Mouse (Mus musculus) midbrain, postnatal 0 days (tissue): ENCODE data around the gene Nudt9. TPM values are rescaled to one million over a fixed set of nuclear protein-coding genes. Genes with fewer than 3 reads are reported as not detected.

Experiments
- ATAC-seq: fragments of 200-750 bp; cut with Nextera tagmentation; 2 replicates; pipeline ENCODE4 v1.8.0; 2017; ENCODE audit warnings: moderate number of reproducible peaks, mild to moderate bottlenecking, moderate TSS enrichment, moderate library complexity; ENCODE audit not compliant: low FRiP score
- DNase-seq: peaks from one replicate; pipeline ENCODE4 v3.0.0-alpha.2; 2015; ENCODE audit warnings: low spot score
- H3K27ac ChIP-seq: fragments of 300-500 bp; sonication (generic); 2 replicates; pipeline ENCODE4 v1.5.1; 2014; ENCODE audit warnings: low read depth, mild to moderate bottlenecking, low read length, mixed read lengths
- H3K27me3 ChIP-seq: fragments of 300-500 bp; sonication (generic); 2 replicates; pipeline ENCODE4 v1.6.1; 2014; ENCODE audit warnings: low read length, control low read depth, mixed read lengths; ENCODE audit not compliant: insufficient read depth
- H3K36me3 ChIP-seq: fragments of 300-500 bp; sonication (generic); 2 replicates; pipeline ENCODE4 v1.6.1; 2014; ENCODE audit warnings: low read length, control low read depth, mixed read lengths; ENCODE audit not compliant: insufficient read depth
- H3K4me1 ChIP-seq: fragments of 300-500 bp; sonication (generic); 2 replicates; pipeline ENCODE4 v1.6.1; 2014; ENCODE audit warnings: mild to moderate bottlenecking, control low read depth, antibody characterized with exemption, low read length, mixed read lengths; ENCODE audit not compliant: insufficient read depth
- H3K4me2 ChIP-seq: fragments of 300-500 bp; sonication (generic); 2 replicates; pipeline ENCODE4 v1.6.1; 2014; ENCODE audit warnings: low read depth, mild to moderate bottlenecking, low read length, mixed read lengths; ENCODE audit not compliant: poor library complexity, severe bottlenecking
- H3K4me3 ChIP-seq: fragments of 300-500 bp; sonication (generic); 2 replicates; pipeline ENCODE4 v1.5.1; 2014; ENCODE audit warnings: low read depth, mild to moderate bottlenecking, low read length, moderate library complexity
- H3K9ac ChIP-seq: fragments of 300-500 bp; sonication (generic); replicated peaks from 2 replicates; pipeline ENCODE4 v1.6.1; 2014; ENCODE audit warnings: mild to moderate bottlenecking, low read length, moderate library complexity, mixed read lengths; ENCODE audit not compliant: poor library complexity, severe bottlenecking
- H3K9me3 ChIP-seq: fragments of 300-500 bp; sonication (generic); 2 replicates; pipeline ENCODE4 v1.6.1; 2016; ENCODE audit warnings: low read length, control low read depth
- CTCF ChIP-seq: IDR thresholded peaks from 2 replicates; pipeline ENCODE4 v1.5.1; 2016; ENCODE audit warnings: antibody characterized with exemption, mild to moderate bottlenecking
- WGBS: fragments of 180-500 bp; shearing (Covaris S2); extraction: QIAGEN DNeasy Blood & Tissue Kit; methylation state at CpG from one replicate; pipeline ENCODE4 v1.1.7; 2014; 5-methylcytosine and 5-hydroxymethylcytosine counted together
- polyA plus RNA-seq: library from polyadenylated mRNA; unstranded; fragments of >200 nt; fragmentation: Nextera tagmentation; extraction: Ambion mirVana; gene quantifications from 2 replicates; pipeline ENCODE4 v1.2.1, GENCODE M21; 2015
- total RNA-seq: library from RNA; depleted of rRNA; stranded (reverse); fragments of >200 nt; gene quantifications from 2 replicates; pipeline ENCODE4 v1.2.3, GENCODE M21; 2014

The Nudt9 gene
- total and polyA plus RNA-seq, 2 experiments from 2014 or later: 48.9 to 70.4 TPM

- Histone ChIP-seq H3K36me3 (no peaks in the 10 kb centered on the region), H3K27ac (peak overlapping the region; percentile 80), H3K27me3 (no peaks in the 10 kb centered on the region), H3K9ac (peak overlapping the region; percentile 42; the same call in 1 of the 2 replicates), H3K4me1 (peaks cover 23% of the 10 kb centered on the region; the same call in 1 of the 2 replicates), H3K9me3 (no peaks in the 10 kb centered on the region), H3K4me2 (peak overlapping the region; percentile 39), H3K4me3 (no peak overlapping the region)
- no peak for TF ChIP-seq CTCF
- ATAC-seq (peak; percentile 68), DNase-seq (peak; percentile 84)
- WGBS: 8% methylated on average over 18 of the region's 18 CpGs
Measured at GRCm38 (mm10) chr5:104108879-104109369, 62.8 kb downstream of the Nudt9 start.

DNA sequence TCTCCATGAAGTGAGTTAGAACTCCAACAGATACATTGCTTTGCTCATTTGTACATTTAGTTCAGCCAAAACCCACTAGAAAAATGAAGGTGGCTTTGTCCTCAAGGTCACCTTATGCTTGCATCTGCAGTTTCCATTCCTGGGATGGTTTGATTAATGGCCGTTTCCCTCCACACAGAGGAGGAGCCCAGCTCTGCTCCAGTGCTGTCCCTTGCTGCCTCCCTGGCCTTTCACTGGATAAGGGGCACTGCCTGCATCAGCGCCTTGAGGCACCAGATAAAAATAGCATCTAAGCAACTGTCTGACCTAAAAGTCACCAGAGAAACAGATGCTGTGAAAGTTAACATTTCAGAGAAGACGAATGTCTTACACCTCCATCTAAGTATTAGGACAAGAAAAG, 63.4 kb downstream of the Nudt9 start:
- Histone ChIP-seq H3K27me3 (no peaks in the 10 kb centered on the region), H3K9me3 (no peaks in the 10 kb centered on the region), H3K4me2 (peak overlapping the region; percentile 39), H3K9ac (peak overlapping the region; percentile 42; the same call in 1 of the 2 replicates), H3K36me3 (no peaks in the 10 kb centered on the region), H3K4me1 (peaks cover 24% of the 10 kb centered on the region; the same call in 1 of the 2 replicates), H3K4me3 (no peak overlapping the region), H3K27ac (peak overlapping the region; percentile 80)
- 0 out of 2 replicates have a peak, but pooled peaks have one; percentile 26 for ATAC-seq
- WGBS: 20% methylated on average over 3 of the region's 3 CpGs
- no peak for DNase-seq
- no peak for TF ChIP-seq CTCF

DNA sequence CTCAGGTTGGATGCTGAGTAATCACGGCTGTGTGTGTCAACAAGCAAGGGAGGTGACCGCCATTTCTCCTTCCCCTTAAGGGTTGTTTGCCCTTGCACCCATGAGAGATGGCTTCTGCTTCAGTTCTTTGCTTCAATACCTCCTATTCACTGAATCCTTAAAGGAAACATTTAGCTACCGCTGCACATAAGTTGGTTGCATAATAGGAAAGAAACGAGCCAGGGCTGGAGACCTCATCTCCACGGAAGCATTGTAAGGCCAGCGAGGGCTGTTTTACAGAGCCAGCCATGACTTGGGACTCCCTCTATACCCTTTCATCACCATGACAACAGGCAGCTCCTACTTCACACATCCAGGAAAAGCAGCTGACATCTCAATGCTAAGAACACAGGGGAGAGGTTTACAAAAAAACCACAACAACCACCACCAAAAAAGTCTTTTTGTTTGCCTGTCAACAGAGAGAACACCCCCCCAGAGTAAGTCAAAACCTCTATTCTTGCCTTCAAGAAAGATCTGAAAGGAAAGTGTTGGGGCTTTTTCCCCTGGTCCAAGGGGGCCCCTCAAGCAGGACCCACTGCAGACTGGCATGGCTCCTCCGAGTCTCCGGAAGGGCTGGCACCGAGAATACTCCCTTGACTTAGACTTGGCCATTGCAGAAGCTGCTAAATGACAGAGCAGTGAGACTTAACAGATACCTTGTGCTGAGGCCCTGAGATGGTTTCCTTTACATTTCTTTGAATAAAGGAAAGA, 64.2 kb downstream of the Nudt9 start:
- DNase-seq: peak; percentile 93
- Histone ChIP-seq H3K27me3 (no peaks in the 10 kb centered on the region), H3K36me3 (no peaks in the 10 kb centered on the region), H3K27ac (peak overlapping the region; percentile 80), H3K4me3 (no peak overlapping the region), H3K4me1 (peaks cover 24% of the 10 kb centered on the region; the same call in 1 of the 2 replicates), H3K9me3 (no peaks in the 10 kb centered on the region), H3K9ac (peak overlapping the region; percentile 33; the same call in 1 of the 2 replicates), H3K4me2 (peak overlapping the region; percentile 39; the same call in 1 of the 2 replicates)
- WGBS: 10% methylated on average over 9 of the region's 9 CpGs
- ATAC-seq: peak; percentile 74
- TF ChIP-seq CTCF: no peak

DNA sequence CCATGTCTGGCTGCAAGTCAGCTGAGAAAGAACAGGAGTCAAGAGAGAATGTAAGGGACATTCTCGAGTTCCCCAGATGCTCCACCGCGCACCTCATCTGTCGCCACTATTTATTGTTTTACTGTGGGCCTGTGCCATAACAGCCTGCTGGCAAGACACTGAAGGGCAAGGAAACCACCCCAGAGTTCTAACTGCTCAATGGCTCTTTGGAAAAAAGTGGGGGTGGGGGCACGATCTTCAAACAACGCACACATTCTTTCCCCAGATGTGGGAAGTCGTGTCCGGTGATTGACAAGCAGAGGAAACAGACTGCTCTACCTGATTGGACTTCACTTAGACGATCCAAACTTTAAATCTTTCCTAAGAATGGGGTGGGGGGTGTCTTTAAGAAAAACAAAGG, 65.9 kb downstream of the Nudt9 start:
- DNase-seq (no peak), ATAC-seq (no peak)
- Histone ChIP-seq H3K27me3 (no peaks in the 10 kb centered on the region), H3K9ac (peak overlapping the region; percentile 57), H3K27ac (peak overlapping the region; percentile 80), H3K4me2 (peak overlapping the region; percentile 39), H3K36me3 (no peaks in the 10 kb centered on the region), H3K4me3 (peak overlapping the region; percentile 25), H3K9me3 (no peaks in the 10 kb centered on the region), H3K4me1 (peaks cover 24% of the 10 kb centered on the region; the same call in 1 of the 2 replicates)
- TF ChIP-seq CTCF: no peak
- WGBS: 28% methylated on average over 9 of the region's 9 CpGs

DNA sequence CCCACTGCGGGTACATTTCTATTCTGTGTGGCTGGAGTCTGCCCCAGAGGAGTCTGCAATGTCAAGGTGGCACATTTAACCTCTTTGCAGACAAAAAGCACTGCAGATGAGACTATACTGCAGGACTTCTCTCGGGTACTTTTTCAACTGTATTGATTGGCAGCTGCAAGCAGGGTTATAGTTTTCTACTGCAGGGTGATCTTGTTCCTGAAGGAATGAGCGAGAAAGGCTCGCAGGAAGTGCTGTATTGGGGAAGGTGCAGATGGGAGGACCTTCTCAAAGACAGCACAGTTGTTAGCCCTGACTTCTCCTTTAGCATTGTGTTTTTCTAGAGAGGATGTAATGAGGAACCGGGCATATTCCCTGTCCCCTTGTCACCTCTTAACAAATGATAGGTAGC, 66.4 kb downstream of the Nudt9 start:
- H3K36me3 ChIP-seq: no peaks in the 10 kb centered on the region
- DNase-seq (no peak), ATAC-seq (no peak)
- no peaks in the 10 kb centered on the region for H3K27me3 ChIP-seq
- H3K9me3 ChIP-seq: no peaks in the 10 kb centered on the region
- no peak for TF ChIP-seq CTCF
- H3K4me3 ChIP-seq: peak overlapping the region; percentile 25
- peaks cover 24% of the 10 kb centered on the region; the same call in 1 of the 2 replicates for H3K4me1 ChIP-seq
- peak overlapping the region; percentile 57 for H3K9ac ChIP-seq
- peak overlapping the region; percentile 80 for H3K27ac ChIP-seq
- H3K4me2 ChIP-seq: peak overlapping the region; percentile 39
- WGBS: 35% methylated on average over 5 of the region's 5 CpGs
